Mouse (Mus musculus): ENCODE data around the gene G6pc3. TPM values are rescaled to one million over a fixed set of nuclear protein-coding genes. Genes with fewer than 3 reads are reported as not detected.
"Not testable (repeated sequence)": the region's sequence is repeated elsewhere in the genome, so short reads cannot be mapped to it uniquely, and the experiment has no call there.

Gene G6pc3
- polyA plus RNA-seq, 1 experiment from 2014 or later: 42.3 TPM

DNA sequence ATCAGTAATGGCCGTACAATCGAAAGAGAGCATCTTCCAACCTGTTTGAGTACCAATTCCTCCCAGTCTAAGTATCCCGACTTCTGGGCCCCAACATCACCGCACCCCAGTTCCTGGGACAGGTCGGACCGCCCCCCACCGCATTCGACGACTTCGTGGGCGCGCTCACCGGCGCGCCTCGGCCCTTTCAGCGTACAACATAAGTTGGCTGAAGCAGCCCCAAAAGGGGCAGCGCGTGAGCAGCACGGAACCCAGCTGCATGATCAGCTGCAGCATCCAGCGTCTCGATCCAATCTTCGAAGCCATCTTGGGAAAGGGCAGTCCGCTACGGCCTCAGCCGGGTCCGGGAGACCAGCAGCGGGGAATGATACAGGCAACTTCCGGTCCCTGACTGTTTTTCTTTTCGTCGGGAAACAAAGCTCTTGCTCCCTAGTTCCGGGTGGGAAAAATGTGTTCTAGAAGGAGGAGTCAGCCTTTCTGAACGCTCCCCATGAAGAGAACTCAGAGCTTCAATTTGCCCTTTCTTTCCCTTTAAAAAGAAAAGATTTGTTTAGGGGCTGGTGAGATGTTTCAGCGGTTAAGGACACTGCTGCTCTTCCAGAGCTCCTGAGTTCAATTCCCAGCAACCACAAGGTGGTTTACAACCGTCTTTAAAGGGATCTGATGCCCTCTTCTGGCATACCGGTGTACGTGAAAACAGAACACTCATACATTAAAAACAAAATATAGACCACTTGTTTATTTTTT, 33.2 kb upstream of the G6pc3 start, which contains the start of gene Tmem101:
Gene Tmem101 (minus strand): TSS at position 366 of the 747 bp plus-strand sequence.
- Histone ChIP-seq H3K9ac (peak within 1 kb of the TSS; percentile 72), H3K27ac (peak within 1 kb of the TSS; percentile 77), H3K9me3 (ENCODE audit: control insufficient read depth, low read length) (no peaks in the 10 kb centered on the region), H3K27me3 (ENCODE audit: control insufficient read depth, insufficient read depth, low read length) (no peaks in the 10 kb centered on the region), H3K4me3 (replicated peaks; ENCODE audit: low read length) (peak within 1 kb of the TSS; percentile 60), H3K36me3 (replicated peaks; ENCODE audit: control insufficient read depth, insufficient read depth) (peaks cover 18% of the 10 kb centered on the region), H3K4me1 (replicated peaks; ENCODE audit: control insufficient read depth, insufficient read depth, low read length) (peaks cover 9% of the 10 kb centered on the region; the same call in 1 of the 2 replicates), H3K4me2 (replicated peaks) (peak within 1 kb of the TSS; percentile 92)
- under 1% methylated on average over 37 of the region's 37 CpGs for WGBS
- DNase-seq (ENCODE audit: low spot score) (peak; percentile 94), ATAC-seq (ENCODE audit: low FRiP score) (peak; percentile 90)

DNA sequence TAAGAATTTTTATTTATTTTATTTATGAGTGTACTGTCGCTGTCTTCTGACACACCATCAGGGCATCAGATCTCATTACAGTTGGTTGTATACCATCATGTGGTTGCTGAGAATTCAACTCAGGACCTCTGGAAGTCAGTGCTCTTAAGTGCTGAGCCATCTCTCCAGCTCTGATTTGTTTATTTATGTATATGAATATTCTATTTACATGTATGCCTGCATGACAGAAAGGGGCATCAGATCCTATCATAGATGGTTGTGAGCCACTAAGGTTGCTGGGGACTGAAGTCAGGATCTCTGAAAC, 32.7 kb upstream of the G6pc3 start:
- H3K36me3 ChIP-seq (replicated peaks; ENCODE audit: control insufficient read depth, insufficient read depth): peaks cover 22% of the 10 kb centered on the region
- no peaks in the 10 kb centered on the region for H3K27me3 ChIP-seq (ENCODE audit: control insufficient read depth, insufficient read depth, low read length)
- no peak overlapping the region for H3K9ac ChIP-seq
- no peaks in the 10 kb centered on the region for H3K9me3 ChIP-seq (ENCODE audit: control insufficient read depth, low read length)
- 10% methylated on average over 1 of the region's 1 CpGs for whole genome bisulfite sequencing
- no peak overlapping the region for H3K4me3 ChIP-seq (replicated peaks; ENCODE audit: low read length)
- H3K4me1 ChIP-seq (replicated peaks; ENCODE audit: control insufficient read depth, insufficient read depth, low read length): peaks cover 9% of the 10 kb centered on the region; the same call in 1 of the 2 replicates
- no peak overlapping the region for H3K27ac ChIP-seq
- H3K4me2 ChIP-seq (replicated peaks): peak overlapping the region; percentile 92; the same call in 1 of the 2 replicates
- ATAC-seq (ENCODE audit: low FRiP score): peak; percentile 43; the same call in 1 of the 2 replicates
- no peak for DNase-seq (ENCODE audit: low spot score)

DNA sequence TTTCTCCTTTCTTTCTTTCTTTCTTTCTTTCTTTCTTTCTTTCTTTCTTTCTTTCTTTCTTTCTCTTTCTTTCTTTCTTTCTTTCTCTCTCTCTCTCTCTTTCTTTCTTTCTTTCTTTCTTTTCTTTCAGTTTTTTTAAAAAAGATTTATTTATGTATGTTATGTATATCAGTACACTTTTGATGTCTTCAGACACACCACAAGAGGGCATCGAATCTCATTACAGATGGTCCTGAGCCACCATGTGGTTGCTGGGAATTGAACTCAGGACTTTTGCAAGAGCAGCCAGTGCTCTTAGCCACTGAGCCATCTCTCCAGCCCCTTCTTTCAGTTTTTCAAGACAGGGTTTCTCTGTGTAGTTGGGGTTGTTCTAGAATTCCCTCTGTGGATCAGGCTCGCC, 31.4 kb upstream of the G6pc3 start:
- H3K9me3 ChIP-seq (ENCODE audit: control insufficient read depth, low read length); H3K27me3 ChIP-seq (ENCODE audit: control insufficient read depth, insufficient read depth, low read length); ATAC-seq (ENCODE audit: low FRiP score); H3K27ac ChIP-seq; H3K9ac ChIP-seq; H3K4me2 ChIP-seq (replicated peaks); H3K4me3 ChIP-seq (replicated peaks; ENCODE audit: low read length); DNase-seq (ENCODE audit: low spot score); H3K4me1 ChIP-seq (replicated peaks; ENCODE audit: control insufficient read depth, insufficient read depth, low read length): not testable (repeated sequence)
- 89% methylated on average over 2 of the region's 2 CpGs for WGBS
- H3K36me3 ChIP-seq (replicated peaks; ENCODE audit: control insufficient read depth, insufficient read depth): peaks cover 24% of the 10 kb centered on the region

DNA sequence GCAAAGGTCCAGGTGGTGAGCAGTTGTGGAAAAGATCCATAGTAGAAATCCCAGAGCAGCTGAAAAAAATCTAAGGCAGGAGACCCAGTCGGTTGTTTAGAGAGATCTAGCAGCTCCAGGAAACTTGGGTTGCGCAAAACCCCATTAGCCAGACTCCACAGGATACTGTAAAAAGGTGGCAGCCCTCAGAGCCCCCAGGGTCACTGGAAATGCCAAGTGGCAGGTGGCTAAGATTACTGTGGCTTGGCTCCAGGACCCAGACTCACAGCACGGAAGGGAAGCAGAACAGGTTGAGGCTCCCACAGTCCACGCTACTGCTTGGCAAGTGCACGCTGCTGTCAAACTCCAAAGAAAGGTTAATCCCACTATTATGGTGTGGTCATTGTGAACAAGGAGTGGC, 29.6 kb upstream of the G6pc3 start:
- H3K9me3 ChIP-seq (ENCODE audit: control insufficient read depth, low read length): no peaks in the 10 kb centered on the region
- peaks cover 32% of the 10 kb centered on the region for H3K36me3 ChIP-seq (replicated peaks; ENCODE audit: control insufficient read depth, insufficient read depth)
- no peaks in the 10 kb centered on the region for H3K27me3 ChIP-seq (ENCODE audit: control insufficient read depth, insufficient read depth, low read length)
- no peak overlapping the region for H3K9ac ChIP-seq
- no peak overlapping the region for H3K4me2 ChIP-seq (replicated peaks)
- ATAC-seq (ENCODE audit: low FRiP score): no peak
- peaks cover 9% of the 10 kb centered on the region; the same call in 1 of the 2 replicates for H3K4me1 ChIP-seq (replicated peaks; ENCODE audit: control insufficient read depth, insufficient read depth, low read length)
- no peak for DNase-seq (ENCODE audit: low spot score)
- no peak overlapping the region for H3K27ac ChIP-seq
- 80% methylated on average over 5 of the region's 5 CpGs for WGBS
- no peak overlapping the region for H3K4me3 ChIP-seq (replicated peaks; ENCODE audit: low read length)

DNA sequence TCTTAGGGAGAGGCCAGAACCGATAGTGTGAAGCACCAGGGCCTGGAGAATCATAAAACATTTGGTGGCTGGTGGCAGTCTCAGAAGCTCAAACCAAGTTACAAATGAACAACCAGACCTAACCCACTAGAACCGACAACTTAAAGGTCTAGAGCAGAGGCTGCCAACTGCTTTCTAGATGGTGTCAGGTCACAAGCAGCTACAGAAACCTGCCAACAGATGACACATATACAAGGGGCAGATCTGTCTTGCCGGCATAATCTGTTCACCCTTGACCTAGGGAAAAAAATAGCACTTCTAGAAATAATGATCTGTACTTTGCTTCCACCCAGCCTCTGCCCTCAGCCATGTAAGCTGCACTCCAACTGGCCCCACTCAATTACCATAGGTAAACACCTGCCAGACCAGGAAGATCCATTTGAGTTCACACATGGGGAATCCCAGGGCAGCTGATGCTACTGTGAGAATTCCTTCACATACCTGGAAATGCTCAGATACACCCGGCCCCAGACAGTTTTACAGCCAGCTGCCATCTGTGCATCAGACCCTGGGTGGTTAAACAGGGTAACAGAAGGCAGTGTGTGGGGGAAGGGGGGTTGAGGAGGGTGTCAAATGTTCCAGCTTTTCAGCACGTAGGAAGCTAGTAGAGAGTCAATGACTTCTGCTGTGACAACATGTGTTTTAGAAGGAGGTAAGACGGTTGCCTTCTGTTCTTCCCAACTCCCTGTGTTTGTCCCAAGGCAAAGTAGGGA, 23.3 kb upstream of the G6pc3 start:
- no peak for DNase-seq (ENCODE audit: low spot score)
- H3K4me2 ChIP-seq (replicated peaks): no peak overlapping the region
- peaks cover 78% of the 10 kb centered on the region for H3K36me3 ChIP-seq (replicated peaks; ENCODE audit: control insufficient read depth, insufficient read depth)
- H3K27me3 ChIP-seq (ENCODE audit: control insufficient read depth, insufficient read depth, low read length): no peaks in the 10 kb centered on the region
- no peak overlapping the region for H3K4me3 ChIP-seq (replicated peaks; ENCODE audit: low read length)
- no peaks in the 10 kb centered on the region for H3K4me1 ChIP-seq (replicated peaks; ENCODE audit: control insufficient read depth, insufficient read depth, low read length)
- H3K9ac ChIP-seq: no peak overlapping the region
- 70% methylated on average over 6 of the region's 6 CpGs for WGBS
- H3K9me3 ChIP-seq (ENCODE audit: control insufficient read depth, low read length): no peaks in the 10 kb centered on the region
- no peak for ATAC-seq (ENCODE audit: low FRiP score)
- H3K27ac ChIP-seq: no peak overlapping the region

DNA sequence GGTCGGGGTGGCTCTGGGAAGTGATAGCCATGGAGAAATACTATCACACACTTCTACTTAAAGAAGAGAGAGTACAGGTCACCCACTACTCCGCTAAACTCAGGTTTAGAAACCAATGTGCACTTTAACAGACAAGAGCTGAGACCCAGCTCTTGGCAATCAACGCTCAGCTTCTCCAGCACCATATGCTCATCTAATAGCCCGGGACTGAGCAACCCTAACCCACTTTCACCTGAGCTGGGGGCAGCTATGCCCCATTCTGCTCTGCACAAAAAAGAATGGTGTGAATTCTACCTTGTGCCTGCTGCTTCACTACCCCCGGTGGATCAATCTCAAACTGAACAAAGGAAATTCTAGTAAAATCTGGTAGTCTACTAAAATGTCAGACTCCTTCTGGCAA, 21.9 kb upstream of the G6pc3 start:
- Histone ChIP-seq H3K9me3 (ENCODE audit: control insufficient read depth, low read length) (no peaks in the 10 kb centered on the region), H3K27me3 (ENCODE audit: control insufficient read depth, insufficient read depth, low read length) (no peaks in the 10 kb centered on the region), H3K36me3 (replicated peaks; ENCODE audit: control insufficient read depth, insufficient read depth) (peaks cover 71% of the 10 kb centered on the region), H3K4me2 (replicated peaks) (no peak overlapping the region), H3K4me3 (replicated peaks; ENCODE audit: low read length) (no peak overlapping the region), H3K27ac (no peak overlapping the region), H3K9ac (no peak overlapping the region), H3K4me1 (replicated peaks; ENCODE audit: control insufficient read depth, insufficient read depth, low read length) (no peaks in the 10 kb centered on the region)
- no peak for ATAC-seq (ENCODE audit: low FRiP score)
- DNase-seq (ENCODE audit: low spot score): no peak
- 92% methylated on average over 5 of the region's 5 CpGs for WGBS

DNA sequence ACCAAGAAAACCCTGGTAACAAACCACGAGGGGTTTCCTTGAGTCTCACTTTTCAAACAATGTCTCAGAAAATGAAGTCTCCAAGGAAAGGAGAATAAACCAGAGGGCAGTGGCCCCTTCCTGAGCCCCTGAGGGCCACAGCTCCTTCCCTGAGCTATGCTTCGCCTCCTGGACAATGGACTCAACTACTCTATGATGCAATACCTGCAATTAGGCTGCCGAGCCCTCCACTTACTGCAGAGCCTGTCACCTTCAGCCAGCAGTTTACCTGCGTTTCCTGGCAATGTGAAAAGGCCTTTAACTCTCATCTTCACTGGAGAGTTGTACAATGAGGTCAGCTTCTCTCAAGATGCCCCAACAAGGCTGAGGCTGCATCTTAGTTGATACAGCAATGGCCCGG, 20.7 kb upstream of the G6pc3 start:
- peaks cover 62% of the 10 kb centered on the region for H3K36me3 ChIP-seq (replicated peaks; ENCODE audit: control insufficient read depth, insufficient read depth)
- 90% methylated on average over 5 of the region's 5 CpGs for WGBS

DNA sequence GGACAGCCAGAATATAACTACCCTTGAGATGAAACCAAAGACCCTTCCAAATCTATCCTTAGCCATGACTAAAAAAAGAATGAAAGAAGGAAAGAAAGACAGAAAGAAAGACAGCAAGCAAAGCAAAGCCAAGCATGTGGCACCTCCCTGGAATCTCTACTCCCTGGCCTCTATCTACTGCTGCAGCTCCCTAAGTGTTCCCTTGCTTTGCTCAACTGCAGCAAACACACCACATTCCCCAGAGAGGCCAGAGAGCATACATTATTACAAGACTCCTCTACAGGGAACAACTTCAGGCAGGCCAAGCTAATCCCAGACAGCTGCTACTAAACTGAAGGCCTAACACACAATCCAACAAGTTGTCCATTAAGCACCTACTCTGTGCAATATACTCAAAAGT, 9.6 kb upstream of the G6pc3 start:
- DNase-seq (ENCODE audit: low spot score) (no peak), ATAC-seq (ENCODE audit: low FRiP score) (no peak)
- peaks cover 15% of the 10 kb centered on the region; the same call in 1 of the 2 replicates for H3K4me1 ChIP-seq (replicated peaks; ENCODE audit: control insufficient read depth, insufficient read depth, low read length)
- H3K9ac ChIP-seq: no peak overlapping the region
- no peak overlapping the region for H3K4me3 ChIP-seq (replicated peaks; ENCODE audit: low read length)
- no peak overlapping the region for H3K4me2 ChIP-seq (replicated peaks)
- peaks cover 71% of the 10 kb centered on the region for H3K36me3 ChIP-seq (replicated peaks; ENCODE audit: control insufficient read depth, insufficient read depth)
- H3K27me3 ChIP-seq (ENCODE audit: control insufficient read depth, insufficient read depth, low read length): no peaks in the 10 kb centered on the region
- H3K27ac ChIP-seq: no peak overlapping the region
- H3K9me3 ChIP-seq (ENCODE audit: control insufficient read depth, low read length): no peaks in the 10 kb centered on the region

More for the DNA sequence above, 20.7 kb upstream of the G6pc3 start:
- Histone ChIP-seq H3K9me3 (ENCODE audit: control insufficient read depth, low read length) (no peaks in the 10 kb centered on the region), H3K4me1 (replicated peaks; ENCODE audit: control insufficient read depth, insufficient read depth, low read length) (no peaks in the 10 kb centered on the region), H3K27me3 (ENCODE audit: control insufficient read depth, insufficient read depth, low read length) (no peaks in the 10 kb centered on the region), H3K4me3 (replicated peaks; ENCODE audit: low read length) (no peak overlapping the region), H3K4me2 (replicated peaks) (no peak overlapping the region), H3K27ac (no peak overlapping the region), H3K9ac (no peak overlapping the region)
- DNase-seq (ENCODE audit: low spot score) (no peak), ATAC-seq (ENCODE audit: low FRiP score) (no peak)

DNA sequence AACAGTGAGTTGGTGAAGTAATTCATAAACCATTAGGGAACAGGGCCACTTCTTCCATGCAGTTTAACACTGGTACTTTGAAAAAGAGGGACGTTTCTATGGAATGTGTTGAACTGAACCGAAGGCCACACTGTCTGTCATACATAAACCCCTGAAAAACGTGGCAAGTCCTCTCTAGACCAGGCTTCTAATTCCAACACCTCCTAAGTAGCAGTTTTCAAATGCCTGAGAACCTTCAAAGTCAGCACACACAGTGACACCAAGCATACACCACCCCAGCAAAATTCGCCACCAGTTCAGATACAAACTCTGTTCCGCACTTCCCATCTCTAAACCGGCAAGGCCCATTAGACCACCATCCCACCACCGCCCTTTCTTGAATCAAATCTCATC, 5.2 kb upstream of the G6pc3 start:
- no peak for ATAC-seq (ENCODE audit: low FRiP score)
- peak overlapping the region; percentile 83 for H3K4me2 ChIP-seq (replicated peaks)
- WGBS: 6% methylated on average over 7 of the region's 7 CpGs

More for the DNA sequence above, 5.2 kb upstream of the G6pc3 start:
- peak overlapping the region; percentile 83 for H3K4me3 ChIP-seq (replicated peaks; ENCODE audit: low read length)
- H3K9ac ChIP-seq: peak overlapping the region; percentile 90
- H3K27ac ChIP-seq: peak overlapping the region; percentile 97
- no peaks in the 10 kb centered on the region for H3K27me3 ChIP-seq (ENCODE audit: control insufficient read depth, insufficient read depth, low read length)
- H3K9me3 ChIP-seq (ENCODE audit: control insufficient read depth, low read length): no peaks in the 10 kb centered on the region
- H3K36me3 ChIP-seq (replicated peaks; ENCODE audit: control insufficient read depth, insufficient read depth): peaks cover 31% of the 10 kb centered on the region
- no peak for DNase-seq (ENCODE audit: low spot score)
- peaks cover 18% of the 10 kb centered on the region; the same call in 1 of the 2 replicates for H3K4me1 ChIP-seq (replicated peaks; ENCODE audit: control insufficient read depth, insufficient read depth, low read length)

Data from hindbrain, embryonic 14.5 days (tissue).